Mouse (Mus musculus) cortical plate, adult 2 months (tissue): ENCODE data around the gene Lsamp. TPM values are rescaled to one million over a fixed set of nuclear protein-coding genes. Genes with fewer than 3 reads are reported as not detected.

Source experiments
- H3K27ac ChIP-seq: fragments of 200-500 bp; 2 replicates; pipeline ENCODE4 v1.5.1; 2012; ENCODE audit warnings: low read length, control low read depth, inconsistent platforms; ENCODE audit not compliant: insufficient read depth
- H3K4me1 ChIP-seq: fragments of 200-500 bp; 2 replicates; pipeline ENCODE4 v1.6.1; 2011; ENCODE audit warnings: low read length; ENCODE audit not compliant: control insufficient read depth, insufficient read depth
- H3K4me3 ChIP-seq: fragments of 200-500 bp; 2 replicates; pipeline ENCODE4 v1.5.1; 2011; ENCODE audit warnings: mild to moderate bottlenecking, low read length, control low read depth; ENCODE audit not compliant: insufficient read depth
- CTCF ChIP-seq: fragments of 200-500 bp; IDR thresholded peaks from 2 replicates; pipeline ENCODE4 v1.5.1; 2011; ENCODE audit warnings: mild to moderate bottlenecking, control low read depth, low read length; ENCODE audit not compliant: insufficient read depth; ENCODE audit errors: extremely low read depth
- POLR2A ChIP-seq: fragments of 200-500 bp; IDR thresholded peaks from 2 replicates; pipeline ENCODE4 v1.6.1; 2011; ENCODE audit warnings: mild to moderate bottlenecking, low read length, control low read depth; ENCODE audit not compliant: insufficient read depth; ENCODE audit errors: extremely low read depth
- polyA plus RNA-seq: library from polyadenylated mRNA; depleted of rRNA; stranded (reverse); fragments of >200 nt; gene quantifications from 2 replicates; pipeline ENCODE4 v1.2.3, GENCODE M21; 2012

The Lsamp gene
- polyA plus RNA-seq, 1 experiment, result 99.8 TPM

- no peak for TF ChIP-seq POLR2A
- TF ChIP-seq CTCF, result no peak
- Histone ChIP-seq H3K4me3 (no peak overlapping the region), H3K27ac (no peak overlapping the region), H3K4me1 (no peaks in the 10 kb centered on the region)
These were observed 725.9 kb downstream of the Lsamp start for GRCm38 (mm10) chr16:40710068-40710467.

GRCm38 (mm10) chr16:40710491-40710890 lies 726.3 kb downstream of the Lsamp start:
- Histone ChIP-seq H3K27ac (no peak overlapping the region), H3K4me3 (no peak overlapping the region), H3K4me1 (no peaks in the 10 kb centered on the region)
- no peak for TF ChIP-seq CTCF
- TF ChIP-seq POLR2A, result no peak

GRCm38 (mm10) chr16:40713725-40714124 lies 729.6 kb downstream of the Lsamp start:
- Histone ChIP-seq H3K27ac (no peak overlapping the region), H3K4me3 (no peak overlapping the region), H3K4me1 (no peaks in the 10 kb centered on the region)
- TF ChIP-seq POLR2A (no peak), CTCF (no peak)

GRCm38 (mm10) chr16:40739015-40739414 lies 754.9 kb downstream of the Lsamp start:
- Histone ChIP-seq H3K4me1 (no peaks in the 10 kb centered on the region), H3K27ac (no peak overlapping the region), H3K4me3 (no peak overlapping the region)
- TF ChIP-seq POLR2A, result no peak
- TF ChIP-seq CTCF, result peak; percentile 64

GRCm38 (mm10) chr16:40739771-40740170 lies 755.6 kb downstream of the Lsamp start:
- Histone ChIP-seq H3K27ac (no peak overlapping the region), H3K4me3 (no peak overlapping the region), H3K4me1 (no peaks in the 10 kb centered on the region)
- no peak for TF ChIP-seq POLR2A
- TF ChIP-seq CTCF, result no peak

GRCm38 (mm10) chr16:40740273-40740672 lies 756.1 kb downstream of the Lsamp start:
- TF ChIP-seq CTCF (no peak), POLR2A (no peak)
- no peak overlapping the region for H3K27ac ChIP-seq
- no peak overlapping the region for H3K4me3 ChIP-seq
- no peaks in the 10 kb centered on the region for H3K4me1 ChIP-seq

- Histone ChIP-seq H3K27ac (no peak overlapping the region), H3K4me3 (no peak overlapping the region), H3K4me1 (no peaks in the 10 kb centered on the region)
- TF ChIP-seq POLR2A (no peak), CTCF (no peak)
These were observed 843.0 kb downstream of the Lsamp start for GRCm38 (mm10) chr16:40827191-40827590.

GRCm38 (mm10) chr16:40831536-40831935 lies 847.4 kb downstream of the Lsamp start:
- Histone ChIP-seq H3K4me3 (no peak overlapping the region), H3K27ac (no peak overlapping the region), H3K4me1 (no peaks in the 10 kb centered on the region)
- TF ChIP-seq POLR2A (no peak), CTCF (no peak)

- Histone ChIP-seq H3K27ac (no peak overlapping the region), H3K4me1 (no peaks in the 10 kb centered on the region), H3K4me3 (no peak overlapping the region)
- TF ChIP-seq CTCF, result no peak
- TF ChIP-seq POLR2A, result no peak
These were observed 857.6 kb downstream of the Lsamp start for GRCm38 (mm10) chr16:40841765-40842164.

- TF ChIP-seq POLR2A, result no peak
- no peak for TF ChIP-seq CTCF
- Histone ChIP-seq H3K4me1 (no peaks in the 10 kb centered on the region), H3K27ac (no peak overlapping the region), H3K4me3 (no peak overlapping the region)
These were observed 882.6 kb downstream of the Lsamp start for GRCm38 (mm10) chr16:40866733-40867132.
